Comparison of ENCODE assay signal across 7 mouse cellular contexts in the genomic region with DNA sequence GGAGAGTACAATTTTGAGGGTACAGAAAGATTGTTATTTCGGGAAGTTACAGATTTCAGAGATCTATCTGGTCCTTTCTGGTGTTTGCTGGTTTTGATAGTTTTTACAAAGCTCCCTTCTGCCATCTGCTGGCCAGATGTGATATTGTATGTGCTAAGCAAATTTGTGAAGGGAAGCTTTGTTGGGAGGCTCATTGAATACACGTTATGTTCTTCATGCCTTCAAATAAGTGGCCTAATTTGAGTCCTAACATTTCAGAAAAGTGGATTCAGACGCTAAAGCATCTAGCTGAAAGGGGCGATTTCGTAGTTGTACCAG.
A peak's percentile ranks its signal among the peaks of the same experiment; 100 is the strongest.
DNase-seq lines count a peak whose midpoint lies in the region.

No protein-coding gene starts in this region.

- peak; percentile 39 for DNase-seq in urinary bladder, postnatal 14 days (ENCODE audit: low spot score)
- no peak for DNase-seq in urinary bladder, postnatal 10 days (ENCODE audit: low spot score)
- DNase-seq in brain, adult 2 months (ENCODE audit: low read depth, low spot score) = peak; percentile 91
- DNase-seq in fibroblast of lung, adult 2 months (ENCODE audit: low read depth) = peak; percentile 17
- peak; percentile 66 to 69 for DNase-seq in kidney, postnatal 4 days
- DNase-seq in lung, postnatal 10 days = peak; percentile 58
- peak; percentile 55 to 58 for DNase-seq in right cerebral cortex, postnatal 36 days (ENCODE audit: low spot score in 2 of 2)
